Mouse (Mus musculus) 3134 (cell line): ENCODE data around the gene Gm43191.
"Not testable (repeated sequence)": the region's sequence is repeated elsewhere in the genome, so short reads cannot be mapped to it uniquely, and the experiment has no call there.

Source experiments
- DNase-seq: peaks from one replicate; pipeline ENCODE4 v3.0.0-alpha.2; 2011; ENCODE audit warnings: low spot score; ENCODE audit not compliant: insufficient read length; ENCODE audit errors: extremely low read depth

The Gm43191 gene

GRCm38 (mm10) chr3:116662463-116662863 is 18.6 kb downstream of the Gm43191 start, which contains the start of gene Mfsd14a:
Gene Mfsd14a (minus strand): TSS chr3:116662677.
- peak; percentile 98 for DNase-seq

- DNase-seq = no peak
Measured at GRCm38 (mm10) chr3:116661870-116662414, 19.1 kb downstream of the Gm43191 start.

- no peak for DNase-seq
Measured at GRCm38 (mm10) chr3:116661288-116661869, 19.7 kb downstream of the Gm43191 start.

- DNase-seq = no peak
Measured at GRCm38 (mm10) chr3:116659856-116660430, 21.1 kb downstream of the Gm43191 start.

GRCm38 (mm10) chr3:116658928-116659565 is 22.0 kb downstream of the Gm43191 start:
- no peak for DNase-seq

- DNase-seq = no peak
Measured at GRCm38 (mm10) chr3:116656184-116656965, 24.7 kb downstream of the Gm43191 start.

GRCm38 (mm10) chr3:116654051-116654450 is 27.0 kb downstream of the Gm43191 start:
- not testable (repeated sequence) for DNase-seq

- no peak for DNase-seq
Measured at GRCm38 (mm10) chr3:116653278-116653945, 27.6 kb downstream of the Gm43191 start.

- DNase-seq = peak; percentile 48
Measured at GRCm38 (mm10) chr3:116652033-116652446, 29.0 kb downstream of the Gm43191 start.

- no peak for DNase-seq
Measured at GRCm38 (mm10) chr3:116650698-116651097, 30.4 kb downstream of the Gm43191 start.

GRCm38 (mm10) chr3:116648805-116649204 is 32.3 kb downstream of the Gm43191 start:
- no peak for DNase-seq

- DNase-seq = no peak
Measured at GRCm38 (mm10) chr3:116646387-116646786, 34.7 kb downstream of the Gm43191 start.

GRCm38 (mm10) chr3:116642373-116642772 is 38.7 kb downstream of the Gm43191 start:
- DNase-seq = no peak

GRCm38 (mm10) chr3:116641811-116642371 is 39.2 kb downstream of the Gm43191 start:
- no peak for DNase-seq

GRCm38 (mm10) chr3:116640024-116640423 is 41.0 kb downstream of the Gm43191 start:
- DNase-seq = no peak

GRCm38 (mm10) chr3:116638572-116638971 is 42.5 kb downstream of the Gm43191 start:
- DNase-seq = no peak

GRCm38 (mm10) chr3:116637693-116638476 is 43.2 kb downstream of the Gm43191 start:
- no peak for DNase-seq

- DNase-seq = no peak
Measured at GRCm38 (mm10) chr3:116635799-116636198, 45.3 kb downstream of the Gm43191 start.

GRCm38 (mm10) chr3:116634853-116635252 is 46.2 kb downstream of the Gm43191 start:
- DNase-seq = no peak
